ENCODE assay signal across 19 mouse cellular contexts in genomic region chr6:22258784-22259183, GRCm38 (mm10). TPM values are rescaled to one million over a fixed set of nuclear protein-coding genes. Genes with fewer than 3 reads are reported as not detected.
"Had no signal": no experiment of that assay in that cellular context is flagged by ENCODE, and none has a peak within 500 bp of the region (broad histone marks: within the 10 kb centered on the region; RNA-seq: fewer than 3 reads in every experiment).

No protein-coding gene starts in this region.

- H3K36me3 ChIP-seq: liver, embryonic 15.5 days; midbrain, embryonic 10.5 days; neural tube, embryonic 12.5 days had no signal

- ATAC-seq: lung, postnatal 0 days had no signal

- H3K4me2 ChIP-seq: limb, embryonic 12.5 days; liver, embryonic 15.5 days; neural tube, embryonic 12.5 days had no signal

- H3K27ac ChIP-seq: limb, embryonic 12.5 days; liver, embryonic 15.5 days; midbrain, embryonic 10.5 days; neural tube, embryonic 12.5 days had no signal

- H3K4me1 ChIP-seq: limb, embryonic 12.5 days; liver, embryonic 15.5 days; midbrain, embryonic 10.5 days; neural tube, embryonic 12.5 days had no signal

- H3K27me3 ChIP-seq: limb, embryonic 12.5 days; liver, embryonic 15.5 days; neural tube, embryonic 12.5 days had no signal

- H3K9ac ChIP-seq: limb, embryonic 12.5 days; liver, embryonic 15.5 days; neural tube, embryonic 12.5 days had no signal

- H3K4me3 ChIP-seq: limb, embryonic 12.5 days; liver, embryonic 15.5 days; midbrain, embryonic 10.5 days; neural tube, embryonic 12.5 days had no signal

- DNase-seq: kidney, adult 8-10 months; kidney, postnatal 25 days; layer of hippocampus, adult 9-11 months; layer of hippocampus, postnatal 36 days; lung, adult 2 months; lung, postnatal 36 days; midbrain, embryonic 14.5 days; right cerebral cortex, postnatal 4 days; spleen, adult 18-20 months; thymus, adult 2 months; thymus, postnatal 25 days had no signal

- H3K9me3 ChIP-seq: limb, embryonic 12.5 days; liver, embryonic 15.5 days; midbrain, embryonic 10.5 days; neural tube, embryonic 12.5 days had no signal

RNA-seq across cellular contexts. Expression of gene Wnt16, which starts 29.2 kb away (rescaled TPM):
- total RNA-seq: liver, adult 2 months; megakaryocyte progenitor cell, adult 5-6 weeks; neutrophil, adult 5-6 weeks had no signal
- polyA plus RNA-seq: liver, adult 2 months; liver, embryonic 15.5 days had no signal
